24 mouse cellular contexts compared by ENCODE assay signal in genomic region chr17:80572187-80572935, GRCm38 (mm10). TPM values are rescaled to one million over a fixed set of nuclear protein-coding genes. Genes with fewer than 3 reads are reported as not detected.
DNase-seq lines count a peak whose midpoint lies in the region; ATAC-seq lines count a peak whose summit lies in the region.
"Had no signal": no experiment of that assay in that cellular context is flagged by ENCODE, and none has a peak within 500 bp of the region (broad histone marks: within the 10 kb centered on the region; RNA-seq: fewer than 3 reads in every experiment).

No protein-coding gene starts in this region.

- no peak overlapping the region for H3K4me3 ChIP-seq in hindbrain, embryonic 16.5 days (ENCODE audit: low read length)
- H3K4me3 ChIP-seq in hindbrain, embryonic 11.5 days (ENCODE audit: low read depth, low read length) = no peak overlapping the region
- H3K4me3 ChIP-seq in midbrain, embryonic 11.5 days (ENCODE audit: low read depth, low read length) = no peak overlapping the region
- no peak overlapping the region for H3K4me3 ChIP-seq in midbrain, embryonic 14.5 days (replicated peaks; ENCODE audit: low read depth, low read length)
- H3K4me3 ChIP-seq in embryonic facial prominence, embryonic 10.5 days = no peak overlapping the region
- H3K4me3 ChIP-seq: embryonic facial prominence, embryonic 13.5 days; erythroblast, embryonic 14.5 days; forebrain, embryonic 12.5 days; forebrain, embryonic 15.5 days; heart, embryonic 13.5 days; hindbrain, embryonic 12.5 days; hindbrain, embryonic 15.5 days; intestine, embryonic 15.5 days had no signal

- no peaks in the 10 kb centered on the region for H3K27me3 ChIP-seq in hindbrain, embryonic 16.5 days (replicated peaks; ENCODE audit: control insufficient read depth, insufficient read depth, low read length)
- no peaks in the 10 kb centered on the region for H3K27me3 ChIP-seq in hindbrain, embryonic 11.5 days (ENCODE audit: control insufficient read depth, insufficient read depth, low read length)
- H3K27me3 ChIP-seq in midbrain, embryonic 11.5 days (ENCODE audit: control insufficient read depth, insufficient read depth, low read length) = no peaks in the 10 kb centered on the region
- H3K27me3 ChIP-seq in midbrain, embryonic 14.5 days (ENCODE audit: control insufficient read depth, insufficient read depth, low read length) = no peaks in the 10 kb centered on the region
- no peaks in the 10 kb centered on the region for H3K27me3 ChIP-seq in embryonic facial prominence, embryonic 10.5 days (replicated peaks; ENCODE audit: low read depth, poor library complexity, severe bottlenecking)
- H3K27me3 ChIP-seq: embryonic facial prominence, embryonic 13.5 days; forebrain, embryonic 15.5 days; heart, embryonic 13.5 days; hindbrain, embryonic 12.5 days; hindbrain, embryonic 15.5 days; intestine, embryonic 15.5 days; Patski had no signal

- no peak overlapping the region for H3K4me2 ChIP-seq in hindbrain, embryonic 16.5 days (ENCODE audit: low read length)
- no peak overlapping the region for H3K4me2 ChIP-seq in hindbrain, embryonic 11.5 days (replicated peaks; ENCODE audit: low read depth, low read length)
- no peak overlapping the region for H3K4me2 ChIP-seq in midbrain, embryonic 11.5 days
- H3K4me2 ChIP-seq in midbrain, embryonic 14.5 days (ENCODE audit: low read length) = no peak overlapping the region
- H3K4me2 ChIP-seq: embryonic facial prominence, embryonic 13.5 days; forebrain, embryonic 12.5 days; forebrain, embryonic 15.5 days; heart, embryonic 13.5 days; hindbrain, embryonic 12.5 days; hindbrain, embryonic 15.5 days; intestine, embryonic 15.5 days had no signal

- H3K9ac ChIP-seq in hindbrain, embryonic 16.5 days (ENCODE audit: low read depth, low read length) = no peak overlapping the region
- no peak overlapping the region for H3K9ac ChIP-seq in hindbrain, embryonic 11.5 days (ENCODE audit: low read depth, low read length)
- no peak overlapping the region for H3K9ac ChIP-seq in midbrain, embryonic 11.5 days (ENCODE audit: low read length)
- H3K9ac ChIP-seq in midbrain, embryonic 14.5 days (replicated peaks; ENCODE audit: low read length) = no peak overlapping the region
- H3K9ac ChIP-seq: embryonic facial prominence, embryonic 13.5 days; forebrain, embryonic 12.5 days; forebrain, embryonic 15.5 days; heart, embryonic 13.5 days; hindbrain, embryonic 12.5 days; hindbrain, embryonic 15.5 days; intestine, embryonic 15.5 days had no signal

- H3K36me3 ChIP-seq in hindbrain, embryonic 16.5 days (ENCODE audit: control insufficient read depth, insufficient read depth, low read length) = no peaks in the 10 kb centered on the region
- H3K36me3 ChIP-seq in hindbrain, embryonic 11.5 days (ENCODE audit: control insufficient read depth, insufficient read depth, low read length) = no peaks in the 10 kb centered on the region
- H3K36me3 ChIP-seq in midbrain, embryonic 11.5 days (ENCODE audit: control insufficient read depth, insufficient read depth, low read length) = no peaks in the 10 kb centered on the region
- no peaks in the 10 kb centered on the region for H3K36me3 ChIP-seq in midbrain, embryonic 14.5 days (ENCODE audit: control insufficient read depth, insufficient read depth, low read length)
- H3K36me3 ChIP-seq in embryonic facial prominence, embryonic 10.5 days (replicated peaks) = no peaks in the 10 kb centered on the region
- H3K36me3 ChIP-seq: embryonic facial prominence, embryonic 13.5 days; forebrain, embryonic 12.5 days; forebrain, embryonic 15.5 days; G1E; heart, embryonic 13.5 days; hindbrain, embryonic 12.5 days; hindbrain, embryonic 15.5 days; intestine, embryonic 15.5 days had no signal

- H3K9me3 ChIP-seq in hindbrain, embryonic 16.5 days (ENCODE audit: control insufficient read depth, low read length) = no peaks in the 10 kb centered on the region
- no peaks in the 10 kb centered on the region for H3K9me3 ChIP-seq in hindbrain, embryonic 11.5 days (ENCODE audit: control insufficient read depth, low read length)
- no peaks in the 10 kb centered on the region for H3K9me3 ChIP-seq in midbrain, embryonic 11.5 days (ENCODE audit: control insufficient read depth, low read length)
- no peaks in the 10 kb centered on the region for H3K9me3 ChIP-seq in midbrain, embryonic 14.5 days (ENCODE audit: control insufficient read depth, low read length)
- H3K9me3 ChIP-seq in embryonic facial prominence, embryonic 10.5 days = no peaks in the 10 kb centered on the region
- H3K9me3 ChIP-seq: forebrain, embryonic 12.5 days; forebrain, embryonic 15.5 days; G1E; heart, embryonic 13.5 days; hindbrain, embryonic 12.5 days; hindbrain, embryonic 15.5 days; intestine, embryonic 15.5 days had no signal

- peaks cover 5% of the 10 kb centered on the region for H3K4me1 ChIP-seq in hindbrain, embryonic 16.5 days (ENCODE audit: control insufficient read depth, insufficient read depth, low read depth, low read length)
- H3K4me1 ChIP-seq in hindbrain, embryonic 11.5 days (replicated peaks; ENCODE audit: control insufficient read depth, insufficient read depth, low read length) = no peaks in the 10 kb centered on the region; the same call in 1 of the 2 replicates
- H3K4me1 ChIP-seq in midbrain, embryonic 11.5 days (ENCODE audit: control insufficient read depth, insufficient read depth, low read length) = peaks cover 8% of the 10 kb centered on the region; the same call in 1 of the 2 replicates
- H3K4me1 ChIP-seq in midbrain, embryonic 14.5 days (ENCODE audit: control insufficient read depth, insufficient read depth, low read length) = peaks cover under 1% of the 10 kb centered on the region
- peaks cover 15% of the 10 kb centered on the region for H3K4me1 ChIP-seq in embryonic facial prominence, embryonic 10.5 days
- H3K4me1 ChIP-seq: intestine, embryonic 15.5 days had no signal

- H3K27ac ChIP-seq in hindbrain, embryonic 16.5 days (ENCODE audit: low read depth, low read length) = no peak overlapping the region
- H3K27ac ChIP-seq in hindbrain, embryonic 11.5 days (ENCODE audit: low read depth, low read length) = no peak overlapping the region
- H3K27ac ChIP-seq in midbrain, embryonic 11.5 days (ENCODE audit: low read depth, low read length) = no peak overlapping the region; the same call in 1 of the 2 replicates
- no peak overlapping the region for H3K27ac ChIP-seq in midbrain, embryonic 14.5 days (replicated peaks; ENCODE audit: low read depth, low read length)
- peak overlapping the region; percentile 57; the same call in 1 of the 2 replicates for H3K27ac ChIP-seq in embryonic facial prominence, embryonic 10.5 days (replicated peaks)
- H3K27ac ChIP-seq: embryonic facial prominence, embryonic 13.5 days; forebrain, embryonic 12.5 days; forebrain, embryonic 15.5 days; heart, embryonic 13.5 days; hindbrain, embryonic 12.5 days; hindbrain, embryonic 15.5 days; intestine, embryonic 15.5 days had no signal

- DNase-seq in hindbrain, embryonic 11.5 days (ENCODE audit: low spot score) = no peak
- DNase-seq in midbrain, embryonic 11.5 days (ENCODE audit: low spot score, missing footprints) = peak; percentile 86
- no peak for DNase-seq in midbrain, embryonic 14.5 days
- no peak for DNase-seq in embryonic facial prominence, embryonic 10.5 days (ENCODE audit: low spot score)
- no peak for DNase-seq in kidney, postnatal 14 days
- DNase-seq: adrenal gland, postnatal 10 days; adrenal gland, postnatal 36 days; cerebellum, adult 2 months; cerebellum, adult 9-11 months; cerebellum, postnatal 25 days; gastrocnemius, postnatal 25 days; heart, postnatal 14 days; heart, postnatal 4 days had no signal

- 91% methylated on average over 13 of the region's 13 CpGs for WGBS in hindbrain, embryonic 16.5 days
- WGBS in hindbrain, embryonic 11.5 days = 92% methylated on average over 13 of the region's 13 CpGs
- 87% methylated on average over 13 of the region's 13 CpGs for WGBS in midbrain, embryonic 11.5 days
- 89% methylated on average over 13 of the region's 13 CpGs for WGBS in midbrain, embryonic 14.5 days
- 92% methylated on average over 13 of the region's 13 CpGs for WGBS in embryonic facial prominence, embryonic 10.5 days

- peak; percentile 34; the same call in 1 of the 2 replicates for ATAC-seq in hindbrain, embryonic 16.5 days
- ATAC-seq in hindbrain, embryonic 11.5 days (ENCODE audit: low FRiP score) = no peak
- peak; percentile 47 for ATAC-seq in midbrain, embryonic 11.5 days (ENCODE audit: low FRiP score)
- no peak for ATAC-seq in midbrain, embryonic 14.5 days (ENCODE audit: low FRiP score, low TSS enrichment)
- ATAC-seq: forebrain, embryonic 15.5 days; intestine, embryonic 15.5 days; Patski had no signal

RNA-seq across cellular contexts. Expression of gene Cdkl4, which starts 5.3 kb away (rescaled TPM):
- polyA plus RNA-seq in hindbrain, embryonic 16.5 days (2015; fragmentation: Nextera tagmentation; extraction: Ambion mirVana) = 7.3 and 7.9 TPM in 2 replicates
- polyA plus RNA-seq in hindbrain, embryonic 11.5 days (2014; fragmentation: Nextera tagmentation; extraction: Ambion mirVana) = 4.6 and 5.6 TPM in 2 replicates
- 1.4 and 2.0 TPM in 2 replicates for polyA plus RNA-seq in midbrain, embryonic 11.5 days (2014; fragmentation: Nextera tagmentation; extraction: Ambion mirVana)
- 3.2 and 3.7 TPM in 2 replicates for polyA plus RNA-seq in midbrain, embryonic 14.5 days (2014; fragmentation: Nextera tagmentation; extraction: Ambion mirVana)
- 0.74 and 1.0 TPM in 2 replicates for polyA plus RNA-seq in embryonic facial prominence, embryonic 10.5 days (2016; fragmentation: Nextera tagmentation; extraction: Ambion mirVana)
- polyA plus RNA-seq: erythroblast, embryonic 14.5 days; G1E; heart, embryonic 13.5 days had no signal

Comparison
In these comparisons a context has a peak if more than half of its experiments do, and no peak if none do; other contexts are left out.
1. ATAC-seq: peak in hindbrain, embryonic 16.5 days (single experiment) and midbrain, embryonic 11.5 days (single experiment); none in hindbrain, embryonic 11.5 days (single experiment) and midbrain, embryonic 14.5 days (single experiment).